8 mouse cellular contexts compared by ENCODE assay signal in genomic region chr4:109407701-109408485, GRCm38 (mm10). TPM values are rescaled to one million over a fixed set of nuclear protein-coding genes. Genes with fewer than 3 reads are reported as not detected.
DNase-seq lines count a peak whose midpoint lies in the region; ATAC-seq and TF ChIP-seq lines count a peak whose summit lies in the region.

No protein-coding gene starts in this region.

- TF ChIP-seq CTCF in heart, adult 2 months (IDR thresholded peaks at IDR 0.05): no peak

- WGBS in heart, embryonic 11.5 days (ENCODE audit: insufficient replicate concordance): 76% methylated on average over 9 of the region's 9 CpGs
- 81% methylated on average over 9 of the region's 9 CpGs for WGBS in heart, adult 2 months
- WGBS in forebrain, embryonic 11.5 days: 87% methylated on average over 9 of the region's 9 CpGs
- WGBS in liver, embryonic 11.5 days: 80% methylated on average over 9 of the region's 9 CpGs

- H3K9me3 ChIP-seq in heart, embryonic 11.5 days (replicated peaks; ENCODE audit: control insufficient read depth, low read length): no peaks in the 10 kb centered on the region
- H3K9me3 ChIP-seq in forebrain, embryonic 11.5 days (ENCODE audit: control insufficient read depth, low read length): no peaks in the 10 kb centered on the region
- no peaks in the 10 kb centered on the region for H3K9me3 ChIP-seq in liver, embryonic 11.5 days (ENCODE audit: control insufficient read depth, low read length)

- H3K9ac ChIP-seq in heart, embryonic 11.5 days (ENCODE audit: low read depth, low read length): peak overlapping the region; percentile 84
- H3K9ac ChIP-seq in heart, adult 2 months (ENCODE audit: low read depth, low read length): no peak overlapping the region
- no peak overlapping the region for H3K9ac ChIP-seq in forebrain, embryonic 11.5 days (ENCODE audit: low read length)
- peak overlapping the region; percentile 84 for H3K9ac ChIP-seq in liver, embryonic 11.5 days (ENCODE audit: low read depth, low read length)

- H3K36me3 ChIP-seq in heart, embryonic 11.5 days (ENCODE audit: control insufficient read depth, insufficient read depth, low read length): no peaks in the 10 kb centered on the region; the same call in 1 of the 2 replicates
- no peaks in the 10 kb centered on the region for H3K36me3 ChIP-seq in heart, adult 2 months (ENCODE audit: control insufficient read depth, insufficient read depth, low read length)
- H3K36me3 ChIP-seq in forebrain, embryonic 11.5 days (ENCODE audit: control insufficient read depth, insufficient read depth, low read length): no peaks in the 10 kb centered on the region
- peaks cover 10% of the 10 kb centered on the region for H3K36me3 ChIP-seq in liver, embryonic 11.5 days (ENCODE audit: control insufficient read depth, insufficient read depth, low read length)

- H3K27me3 ChIP-seq in heart, embryonic 11.5 days (ENCODE audit: control insufficient read depth, insufficient read depth, low read length): no peaks in the 10 kb centered on the region
- no peaks in the 10 kb centered on the region for H3K27me3 ChIP-seq in heart, adult 2 months (ENCODE audit: control insufficient read depth, insufficient read depth, low read length)
- H3K27me3 ChIP-seq in forebrain, embryonic 11.5 days (ENCODE audit: control insufficient read depth, insufficient read depth, low read length): no peaks in the 10 kb centered on the region
- H3K27me3 ChIP-seq in liver, embryonic 11.5 days (replicated peaks; ENCODE audit: control insufficient read depth, insufficient read depth, low read length): no peaks in the 10 kb centered on the region

- TF ChIP-seq EP300 in heart, adult 2 months (IDR thresholded peaks at IDR 0.05; ENCODE audit: insufficient read depth, low read depth, low read length): no peak

- no peaks in the 10 kb centered on the region for H3K79me2 ChIP-seq in heart, adult 2 months (replicated peaks; ENCODE audit: control insufficient read depth, insufficient read depth, low read length)

- DNase-seq in heart, adult 2 months: no peak
- DNase-seq in MN1 (ENCODE audit: low spot score): peak; percentile 30
- peak; percentile 48 for DNase-seq in forebrain, embryonic 11.5 days (ENCODE audit: low spot score)
- DNase-seq in liver, embryonic 11.5 days (ENCODE audit: low spot score): no peak
- no peak for DNase-seq in gastrocnemius, adult 8-10 months (ENCODE audit: low spot score in 2 of 2)
- no peak for DNase-seq in ovary, postnatal 10 days (ENCODE audit: low spot score)
- no peak for DNase-seq in gastrocnemius, postnatal 4 days (ENCODE audit: low spot score in 2 of 2)

- peak overlapping the region; percentile 73 for H3K4me3 ChIP-seq in heart, embryonic 11.5 days (ENCODE audit: low read depth, low read length)
- no peak overlapping the region for H3K4me3 ChIP-seq in heart, adult 2 months
- H3K4me3 ChIP-seq in forebrain, embryonic 11.5 days (ENCODE audit: low read depth, low read length): no peak overlapping the region
- H3K4me3 ChIP-seq in liver, embryonic 11.5 days (ENCODE audit: low read depth, low read length): peak overlapping the region; percentile 71

- H3K27ac ChIP-seq in heart, embryonic 11.5 days (ENCODE audit: low read depth, low read length): no peak overlapping the region
- H3K27ac ChIP-seq in heart, adult 2 months: no peak overlapping the region
- no peak overlapping the region for H3K27ac ChIP-seq in forebrain, embryonic 11.5 days (ENCODE audit: low read depth, low read length)
- peak overlapping the region; percentile 87 for H3K27ac ChIP-seq in liver, embryonic 11.5 days (ENCODE audit: low read depth, low read length)

- no peak for TF ChIP-seq POLR2A in heart, adult 2 months (IDR thresholded peaks at IDR 0.05; ENCODE audit: insufficient read depth, low read depth, low read length)

- no peak for ATAC-seq in heart, embryonic 11.5 days (replicated peaks; ENCODE audit: insufficient number of reproducible peaks, low FRiP score, low TSS enrichment)
- ATAC-seq in forebrain, embryonic 11.5 days (replicated peaks; ENCODE audit: low FRiP score): no peak
- no peak for ATAC-seq in liver, embryonic 11.5 days (replicated peaks; ENCODE audit: low FRiP score)

- peak overlapping the region; percentile 98 for H3K4me2 ChIP-seq in heart, embryonic 11.5 days
- 0 out of 2 replicates have a peak overlapping the region, but pooled peaks have one; percentile 15 for H3K4me2 ChIP-seq in forebrain, embryonic 11.5 days (ENCODE audit: low read depth, low read length, severe bottlenecking)
- peak overlapping the region; percentile 99 for H3K4me2 ChIP-seq in liver, embryonic 11.5 days

- intact Hi-C loops in heart, adult 2 months (cut with DNase I): no loop called here

- H3K4me1 ChIP-seq in heart, embryonic 11.5 days (ENCODE audit: control insufficient read depth, insufficient read depth, low read length): peaks cover 32% of the 10 kb centered on the region
- peaks cover 4% of the 10 kb centered on the region for H3K4me1 ChIP-seq in heart, adult 2 months (ENCODE audit: control insufficient read depth, insufficient read depth, low read length)
- H3K4me1 ChIP-seq in forebrain, embryonic 11.5 days (replicated peaks; ENCODE audit: control insufficient read depth, insufficient read depth, low read length): peaks cover 6% of the 10 kb centered on the region; the same call in 1 of the 2 replicates
- peaks cover 51% of the 10 kb centered on the region for H3K4me1 ChIP-seq in liver, embryonic 11.5 days (replicated peaks; ENCODE audit: control insufficient read depth, insufficient read depth, low read length)

RNA-seq across cellular contexts. Expression of gene Ttc39a, which starts 1.5 kb away (rescaled TPM):
- polyA plus RNA-seq in heart, embryonic 11.5 days (2014; fragmentation: Nextera tagmentation; extraction: Ambion mirVana): 10.8 and 11.4 TPM in 2 replicates
- total RNA-seq in heart, adult 2 months (2021): 1 to 10 TPM; 1.6 to 2.4 TPM
- polyA plus RNA-seq in heart, adult 2 months (2012; rRNA removed): 1.8 and 2.7 TPM in 2 replicates
- 3.8 and 4.4 TPM in 2 replicates for polyA plus RNA-seq in forebrain, embryonic 11.5 days (2014; fragmentation: Nextera tagmentation; extraction: Ambion mirVana)
- 10.9 and 12.0 TPM in 2 replicates for polyA plus RNA-seq in liver, embryonic 11.5 days (2014; fragmentation: Nextera tagmentation; extraction: Ambion mirVana)
- under 1 TPM in 2 of 4 experiments, not detected in 2; 0.11 to 0.16 TPM for total RNA-seq in gastrocnemius, adult 8-10 months (2022)
- total RNA-seq in gastrocnemius, postnatal 4 days (2021): 1 to 10 TPM in 1 of 2 experiments, under 1 TPM in 1; 0.83 to 1.2 TPM

Comparison
In these comparisons a context has a peak if more than half of its experiments do, and no peak if none do; other contexts are left out.
1. H3K4me3 ChIP-seq: peak in heart, embryonic 11.5 days (single experiment) and liver, embryonic 11.5 days (single experiment); none in heart, adult 2 months (single experiment) and forebrain, embryonic 11.5 days (single experiment).
2. H3K9ac ChIP-seq: peak in heart, embryonic 11.5 days (single experiment) and liver, embryonic 11.5 days (single experiment); none in heart, adult 2 months (single experiment) and forebrain, embryonic 11.5 days (single experiment).
3. H3K4me2 ChIP-seq: peak in every context shown above with its lines; median percentile 99 in liver, embryonic 11.5 days; 98 in heart, embryonic 11.5 days; 15 in forebrain, embryonic 11.5 days.
4. DNase-seq: peak in MN1 (single experiment) and forebrain, embryonic 11.5 days (single experiment); none in heart, adult 2 months (0 of 2), liver, embryonic 11.5 days (single experiment), gastrocnemius, adult 8-10 months (0 of 2), ovary, postnatal 10 days (single experiment) and gastrocnemius, postnatal 4 days (0 of 2).